Mouse (Mus musculus) left cerebral cortex, postnatal 14 days (tissue): ENCODE measurements around the gene Get4. TPM values are rescaled to one million over a fixed set of nuclear protein-coding genes. Genes with fewer than 3 reads are reported as not detected.

ENCODE experiments used
- DNase-seq, 2 experiments: peaks; one replicate each; pipeline ENCODE4 v3.0.0; 2021 to 2022; ENCODE audit warnings: low spot score in 2 of 2, mixed read lengths in 1 of 2
- intact Hi-C: fragments of 180-260 bp; cut with DNase I; formaldehyde crosslinking; loops from one replicate; pipeline ENCODE4 v1.15.1; 2025
- total RNA-seq, 2 experiments: library from RNA; stranded (reverse); gene quantifications; 2 replicates each; pipeline ENCODE4 v1.2.3; 2021

The Get4 gene
- total RNA-seq, 2 experiments from 2014 or later = 47.6 to 55.7 TPM

- intact Hi-C loops = no loop called here
- DNase-seq = no peak
Observed at GRCm38 (mm10) chr5:139234423-139234822, 17.7 kb upstream of the Get4 start.

GRCm38 (mm10) chr5:139237436-139237835 is 14.7 kb upstream of the Get4 start:
- DNase-seq = no peak
- intact Hi-C loops = no loop called here

- intact Hi-C loops = no loop called here
- no peak for DNase-seq
Observed at GRCm38 (mm10) chr5:139241022-139241761, 10.9 kb upstream of the Get4 start.

GRCm38 (mm10) chr5:139243384-139243783 is 8.7 kb upstream of the Get4 start:
- intact Hi-C loops = no loop called here

GRCm38 (mm10) chr5:139247767-139248166 is 4.4 kb upstream of the Get4 start:
- intact Hi-C loops = no loop called here

More at GRCm38 (mm10) chr5:139243384-139243783, 8.7 kb upstream of the Get4 start:
- no peak for DNase-seq

GRCm38 (mm10) chr5:139248846-139249245 is 3.3 kb upstream of the Get4 start:
- intact Hi-C loops = no loop called here
- no peak for DNase-seq

More at GRCm38 (mm10) chr5:139247767-139248166, 4.4 kb upstream of the Get4 start:
- DNase-seq = no peak

- DNase-seq = no peak
- intact Hi-C loops = no loop called here
Observed at GRCm38 (mm10) chr5:139251279-139251678, 845 bp upstream of the Get4 start.

- DNase-seq = no peak
- intact Hi-C loops = no loop called here
Observed at GRCm38 (mm10) chr5:139251736-139252080, 416 bp upstream of the Get4 start.

GRCm38 (mm10) chr5:139252910-139253245 is 754 bp downstream of the Get4 start:
- no peak for DNase-seq
- intact Hi-C loops = no loop called here

GRCm38 (mm10) chr5:139253301-139253741 is 1.2 kb downstream of the Get4 start:
- DNase-seq = peak; percentile 31 to 58
- intact Hi-C loops = no loop called here

GRCm38 (mm10) chr5:139254938-139255337 is 2.8 kb downstream of the Get4 start:
- intact Hi-C loops = no loop called here
- no peak for DNase-seq

GRCm38 (mm10) chr5:139255777-139256176 is 3.7 kb downstream of the Get4 start:
- intact Hi-C loops = no loop called here
- no peak for DNase-seq

GRCm38 (mm10) chr5:139256211-139256765 is 4.2 kb downstream of the Get4 start:
- no peak for DNase-seq
- intact Hi-C loops = no loop called here

- intact Hi-C loops = no loop called here
- DNase-seq = no peak
Observed at GRCm38 (mm10) chr5:139257265-139257664, 5.1 kb downstream of the Get4 start.

- DNase-seq = no peak
- intact Hi-C loops = no loop called here
Observed at GRCm38 (mm10) chr5:139257818-139258217, 5.7 kb downstream of the Get4 start.

- DNase-seq = no peak
- intact Hi-C loops = no loop called here
Observed at GRCm38 (mm10) chr5:139258371-139259035, 6.4 kb downstream of the Get4 start.

- intact Hi-C loops = no loop called here
- DNase-seq = no peak
Observed at GRCm38 (mm10) chr5:139259853-139260252, 7.7 kb downstream of the Get4 start.

- no peak for DNase-seq
- intact Hi-C loops = no loop called here
Observed at GRCm38 (mm10) chr5:139261403-139261802, 9.3 kb downstream of the Get4 start.

- DNase-seq = no peak
- intact Hi-C loops = no loop called here
Observed at GRCm38 (mm10) chr5:139267661-139268060, 15.5 kb downstream of the Get4 start.

GRCm38 (mm10) chr5:139270806-139271521 is 18.8 kb downstream of the Get4 start:
- intact Hi-C loops = no loop called here
- no peak for DNase-seq
